Mouse (Mus musculus): ENCODE measurements at regions not wholly inside any gene's neighbourhood (a gene's known extent, or its start where the extent isn't known, plus 50 kb on each side); places are given as distances from the start of the nearest gene placed in this dataset.

DNA sequence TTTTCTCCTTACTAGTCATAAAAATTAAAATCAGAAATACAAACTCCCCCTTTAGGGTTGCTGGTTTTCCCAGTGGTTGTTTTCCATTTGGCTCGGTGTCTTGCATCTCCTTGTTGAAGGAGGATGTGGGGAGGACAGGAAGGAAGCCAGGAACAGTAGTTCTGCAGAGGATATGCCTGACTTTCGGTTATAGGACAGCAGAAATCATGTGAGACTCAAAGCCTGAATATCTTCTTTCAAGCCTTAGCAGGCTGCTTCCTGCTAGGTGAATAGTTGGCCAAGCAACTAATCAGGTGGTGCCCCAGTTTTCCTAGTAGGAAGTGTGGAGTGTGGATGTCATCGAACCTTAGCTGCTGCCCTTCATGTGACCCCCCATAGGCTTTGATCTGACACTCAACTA lies 103.6 kb downstream of the Car2 start:
- Histone ChIP-seq H3K4me3 (ENCODE audit: low read depth, low read length) (no peak overlapping the region), H3K27ac (ENCODE audit: insufficient read depth, low read depth, low read length) (no peak overlapping the region), H3K27me3 (ENCODE audit: control insufficient read depth, insufficient read depth, low read length) (no peaks in the 10 kb centered on the region), H3K4me1 (ENCODE audit: control insufficient read depth, insufficient read depth, insufficient read length, low read length) (no peaks in the 10 kb centered on the region), H3K36me3 (ENCODE audit: control insufficient read depth, insufficient read depth, low read length) (no peaks in the 10 kb centered on the region)
- TF ChIP-seq POLR2A (IDR thresholded peaks at IDR 0.05; ENCODE audit: low read depth, low read length) (no peak), CTCF (IDR thresholded peaks at IDR 0.05; ENCODE audit: extremely low read depth, insufficient read length, insufficient replicate concordance, low read depth, low read length) (no peak)
- 56% methylated on average over 3 of the region's 3 CpGs for WGBS

DNA sequence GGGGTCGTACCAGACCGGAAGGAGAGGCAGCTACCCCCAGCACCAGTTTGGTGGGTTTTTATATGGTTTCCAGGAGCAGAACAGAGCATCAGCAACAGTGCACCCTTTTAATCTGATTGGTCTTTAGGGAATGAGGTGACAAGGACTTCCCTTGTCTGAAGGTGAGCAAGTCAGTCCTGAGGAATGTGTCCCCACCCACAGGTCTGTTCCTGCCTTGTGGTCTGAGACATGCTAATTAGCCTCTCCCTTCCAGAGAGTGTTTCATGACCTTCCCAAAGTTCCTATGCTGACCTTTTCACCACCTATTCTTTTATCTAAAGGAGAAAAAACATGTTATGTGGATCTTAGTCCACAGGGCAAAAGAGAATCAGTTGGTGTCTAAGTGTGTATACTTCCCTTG lies 107.9 kb downstream of the Car2 start:
- TF ChIP-seq CTCF (IDR thresholded peaks at IDR 0.05; ENCODE audit: extremely low read depth, insufficient read length, insufficient replicate concordance, low read depth, low read length), result no peak
- Histone ChIP-seq H3K4me3 (ENCODE audit: low read depth, low read length) (no peak overlapping the region), H3K4me1 (ENCODE audit: control insufficient read depth, insufficient read depth, insufficient read length, low read length) (no peaks in the 10 kb centered on the region), H3K27ac (ENCODE audit: insufficient read depth, low read depth, low read length) (no peak overlapping the region), H3K36me3 (ENCODE audit: control insufficient read depth, insufficient read depth, low read length) (no peaks in the 10 kb centered on the region), H3K27me3 (ENCODE audit: control insufficient read depth, insufficient read depth, low read length) (no peaks in the 10 kb centered on the region)
- 84% methylated on average over 2 of the region's 2 CpGs for WGBS

DNA sequence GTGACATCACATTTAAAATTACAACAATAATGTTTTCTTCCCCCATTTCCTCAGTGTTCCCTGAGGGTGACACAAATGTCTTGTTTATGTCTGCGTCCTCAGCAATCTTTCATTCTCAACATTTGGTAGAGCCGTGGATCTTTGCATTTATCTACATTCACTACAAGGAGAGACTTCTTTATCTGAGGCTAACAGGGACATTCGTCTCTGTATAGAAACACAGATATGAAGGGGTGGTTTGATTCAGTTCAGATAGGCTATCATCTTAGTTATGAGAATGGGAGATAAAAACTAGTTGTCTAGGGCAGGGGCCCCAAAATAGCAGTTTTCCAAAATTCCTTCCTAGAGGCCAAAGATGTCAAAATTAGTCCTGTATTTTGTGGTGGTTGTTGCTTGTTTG lies 111.2 kb downstream of the Car2 start:
- no peaks in the 10 kb centered on the region for H3K36me3 ChIP-seq (ENCODE audit: control insufficient read depth, insufficient read depth, low read length)
- no peaks in the 10 kb centered on the region for H3K27me3 ChIP-seq (ENCODE audit: control insufficient read depth, insufficient read depth, low read length)
- WGBS, result 73% methylated on average over 3 of the region's 3 CpGs
- H3K4me3 ChIP-seq (ENCODE audit: low read depth, low read length), result no peak overlapping the region
- TF ChIP-seq CTCF (IDR thresholded peaks at IDR 0.05; ENCODE audit: extremely low read depth, insufficient read length, insufficient replicate concordance, low read depth, low read length) (no peak), POLR2A (IDR thresholded peaks at IDR 0.05; ENCODE audit: low read depth, low read length) (no peak)
- no peaks in the 10 kb centered on the region for H3K4me1 ChIP-seq (ENCODE audit: control insufficient read depth, insufficient read depth, insufficient read length, low read length)
- H3K27ac ChIP-seq (ENCODE audit: insufficient read depth, low read depth, low read length), result no peak overlapping the region

DNA sequence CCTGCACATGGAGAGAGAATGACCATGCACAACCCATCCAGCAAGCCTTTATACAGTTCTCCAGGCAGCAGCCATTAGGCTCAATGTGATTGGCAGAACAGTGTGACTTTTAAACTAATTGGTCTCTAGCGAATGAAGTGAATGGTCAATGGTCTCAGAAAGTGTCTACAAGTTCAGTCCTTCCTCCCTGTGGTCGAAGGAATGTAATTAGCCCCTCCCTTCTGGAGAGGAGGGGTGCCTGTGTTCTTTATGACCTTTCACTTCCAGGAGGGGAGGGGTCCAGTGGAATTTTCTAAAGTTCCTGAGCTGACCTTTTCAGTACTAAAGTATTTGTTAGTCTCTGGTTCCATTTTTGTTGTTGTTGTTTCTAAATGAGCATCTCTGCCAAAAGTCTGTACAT lies 112.4 kb downstream of the Car2 start:
- H3K27me3 ChIP-seq (ENCODE audit: control insufficient read depth, insufficient read depth, low read length), result no peaks in the 10 kb centered on the region
- TF ChIP-seq CTCF (IDR thresholded peaks at IDR 0.05; ENCODE audit: extremely low read depth, insufficient read length, insufficient replicate concordance, low read depth, low read length) (no peak), POLR2A (IDR thresholded peaks at IDR 0.05; ENCODE audit: low read depth, low read length) (no peak)
- H3K4me1 ChIP-seq (ENCODE audit: control insufficient read depth, insufficient read depth, insufficient read length, low read length), result no peaks in the 10 kb centered on the region
- no peaks in the 10 kb centered on the region for H3K36me3 ChIP-seq (ENCODE audit: control insufficient read depth, insufficient read depth, low read length)
- 49% methylated on average over 2 of the region's 2 CpGs for WGBS
- H3K27ac ChIP-seq (ENCODE audit: insufficient read depth, low read depth, low read length), result no peak overlapping the region
- H3K4me3 ChIP-seq (ENCODE audit: low read depth, low read length), result no peak overlapping the region

DNA sequence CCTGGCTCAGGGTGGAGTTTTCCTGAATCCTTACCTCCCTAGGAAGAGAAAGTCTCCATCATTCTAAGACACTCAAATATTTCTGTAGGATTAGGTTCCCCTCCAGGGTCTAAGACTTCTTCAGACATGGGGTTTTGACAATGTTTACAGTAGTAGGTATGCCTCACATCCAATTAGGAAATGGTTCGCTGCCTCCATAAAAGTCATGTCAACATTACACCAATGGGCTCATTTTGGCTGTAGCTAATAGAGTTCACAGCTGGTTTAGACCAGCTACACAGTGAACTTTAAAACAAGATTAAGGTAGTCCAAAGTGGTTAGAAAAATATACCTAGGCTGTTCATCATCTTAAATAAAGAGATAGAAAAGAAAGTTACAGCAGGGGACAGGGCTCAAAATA lies 113.3 kb downstream of the Car2 start:
- Histone ChIP-seq H3K27ac (ENCODE audit: insufficient read depth, low read depth, low read length) (no peak overlapping the region), H3K4me3 (ENCODE audit: low read depth, low read length) (no peak overlapping the region), H3K27me3 (ENCODE audit: control insufficient read depth, insufficient read depth, low read length) (no peaks in the 10 kb centered on the region), H3K36me3 (ENCODE audit: control insufficient read depth, insufficient read depth, low read length) (no peaks in the 10 kb centered on the region), H3K4me1 (ENCODE audit: control insufficient read depth, insufficient read depth, insufficient read length, low read length) (no peaks in the 10 kb centered on the region)
- TF ChIP-seq POLR2A (IDR thresholded peaks at IDR 0.05; ENCODE audit: low read depth, low read length) (no peak), CTCF (IDR thresholded peaks at IDR 0.05; ENCODE audit: extremely low read depth, insufficient read length, insufficient replicate concordance, low read depth, low read length) (no peak)
- 84% methylated on average over 1 of the region's 1 CpGs for WGBS

DNA sequence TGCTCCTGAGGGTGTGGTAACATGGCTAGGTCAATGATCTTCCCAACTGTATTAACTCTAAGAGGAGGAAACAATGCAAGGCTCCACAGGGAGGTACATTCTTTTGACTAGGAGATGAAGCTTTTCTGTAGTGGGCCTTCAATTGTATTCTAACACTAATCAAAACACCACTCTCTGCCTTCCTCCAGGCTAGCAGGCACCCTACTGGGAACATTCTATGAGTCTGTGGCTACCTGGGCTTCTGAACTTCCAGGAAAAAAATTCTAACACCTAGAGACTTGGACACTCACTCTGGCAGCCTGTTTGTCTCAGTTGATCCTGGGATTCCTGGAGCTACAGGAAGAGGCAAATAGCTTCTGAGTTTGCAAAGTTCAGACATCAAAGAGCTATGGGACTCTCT lies 113.8 kb downstream of the Car2 start:
- no peak overlapping the region for H3K27ac ChIP-seq (ENCODE audit: insufficient read depth, low read depth, low read length)
- no peak overlapping the region for H3K4me3 ChIP-seq (ENCODE audit: low read depth, low read length)
- no peak for TF ChIP-seq CTCF (IDR thresholded peaks at IDR 0.05; ENCODE audit: extremely low read depth, insufficient read length, insufficient replicate concordance, low read depth, low read length)
- TF ChIP-seq POLR2A (IDR thresholded peaks at IDR 0.05; ENCODE audit: low read depth, low read length), result no peak
- no peaks in the 10 kb centered on the region for H3K27me3 ChIP-seq (ENCODE audit: control insufficient read depth, insufficient read depth, low read length)
- H3K36me3 ChIP-seq (ENCODE audit: control insufficient read depth, insufficient read depth, low read length), result no peaks in the 10 kb centered on the region
- H3K4me1 ChIP-seq (ENCODE audit: control insufficient read depth, insufficient read depth, insufficient read length, low read length), result no peaks in the 10 kb centered on the region

DNA sequence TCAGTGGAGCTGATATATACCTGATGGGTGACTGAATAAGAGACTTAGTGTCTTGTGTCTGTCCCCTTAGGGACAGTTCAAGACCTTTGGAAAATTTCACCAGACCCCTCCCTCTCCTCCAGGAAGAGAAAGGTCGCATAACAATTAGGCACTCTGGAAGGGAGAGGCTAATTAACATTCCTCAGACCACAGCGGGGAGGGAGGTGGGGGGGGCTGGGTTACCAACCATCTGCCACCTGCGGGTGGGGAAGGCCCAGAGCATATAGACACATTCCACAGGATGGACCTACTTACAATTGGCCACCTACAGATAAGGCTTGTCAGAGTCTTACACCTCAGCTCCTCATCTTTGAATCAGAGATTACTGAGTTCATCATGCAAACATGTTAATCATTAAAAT lies 114.6 kb downstream of the Car2 start:
- Histone ChIP-seq H3K4me3 (ENCODE audit: low read depth, low read length) (no peak overlapping the region), H3K36me3 (ENCODE audit: control insufficient read depth, insufficient read depth, low read length) (no peaks in the 10 kb centered on the region), H3K27me3 (ENCODE audit: control insufficient read depth, insufficient read depth, low read length) (no peaks in the 10 kb centered on the region), H3K27ac (ENCODE audit: insufficient read depth, low read depth, low read length) (no peak overlapping the region), H3K4me1 (ENCODE audit: control insufficient read depth, insufficient read depth, insufficient read length, low read length) (no peaks in the 10 kb centered on the region)
- no peak for TF ChIP-seq POLR2A (IDR thresholded peaks at IDR 0.05; ENCODE audit: low read depth, low read length)
- no peak for TF ChIP-seq CTCF (IDR thresholded peaks at IDR 0.05; ENCODE audit: extremely low read depth, insufficient read length, insufficient replicate concordance, low read depth, low read length)
- WGBS, result 19% methylated on average over 3 of the region's 3 CpGs

DNA sequence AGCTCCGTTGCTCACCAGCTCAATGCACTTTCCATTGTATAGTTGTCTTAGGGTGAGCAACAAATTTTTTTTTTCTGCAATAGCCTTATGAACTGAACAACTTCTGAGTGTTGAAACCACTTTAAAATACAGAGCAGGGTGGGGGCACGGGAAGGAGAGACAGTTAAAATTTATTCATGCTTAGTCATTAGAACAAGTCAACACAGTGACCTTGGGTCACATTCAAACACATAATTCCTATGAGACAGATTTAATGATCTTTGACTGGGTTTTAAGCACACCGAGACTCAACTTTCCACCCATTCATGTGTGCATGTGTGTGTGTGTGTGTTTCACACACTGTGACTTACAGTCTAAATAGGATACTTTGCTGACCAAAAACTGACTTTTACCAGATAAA lies 121.7 kb downstream of the Car2 start:
- H3K4me1 ChIP-seq (ENCODE audit: control insufficient read depth, insufficient read depth, insufficient read length, low read length), result no peaks in the 10 kb centered on the region

More for the DNA sequence above, 121.7 kb downstream of the Car2 start:
- no peaks in the 10 kb centered on the region for H3K27me3 ChIP-seq (ENCODE audit: control insufficient read depth, insufficient read depth, low read length)
- WGBS, result 82% methylated on average over 3 of the region's 3 CpGs
- no peak overlapping the region for H3K27ac ChIP-seq (ENCODE audit: insufficient read depth, low read depth, low read length)
- no peaks in the 10 kb centered on the region for H3K36me3 ChIP-seq (ENCODE audit: control insufficient read depth, insufficient read depth, low read length)
- TF ChIP-seq CTCF (IDR thresholded peaks at IDR 0.05; ENCODE audit: extremely low read depth, insufficient read length, insufficient replicate concordance, low read depth, low read length) (no peak), POLR2A (IDR thresholded peaks at IDR 0.05; ENCODE audit: low read depth, low read length) (no peak)
- H3K4me3 ChIP-seq (ENCODE audit: low read depth, low read length), result no peak overlapping the region

All from small intestine, adult 2 months (tissue).